Mouse (Mus musculus) embryonic facial prominence, embryonic 15.5 days (tissue): ENCODE data around the gene C1s2. TPM values are rescaled to one million over a fixed set of nuclear protein-coding genes. Genes with fewer than 3 reads are reported as not detected.
"Not testable (repeated sequence)": the region's sequence is repeated elsewhere in the genome, so short reads cannot be mapped to it uniquely, and the experiment has no call there.

ENCODE experiments used
- ATAC-seq: fragments of 200-750 bp; cut with Nextera tagmentation; 2 replicates; pipeline ENCODE4 v1.8.0; 2017; ENCODE audit warnings: low read depth, moderate TSS enrichment; ENCODE audit not compliant: insufficient number of reproducible peaks, low FRiP score, low TSS enrichment
- H3K27ac ChIP-seq: fragments of 300-500 bp; sonication (generic); replicated peaks from 2 replicates; pipeline ENCODE4 v1.5.1; 2015; ENCODE audit warnings: mild to moderate bottlenecking, inconsistent platforms
- H3K27me3 ChIP-seq: fragments of 300-500 bp; sonication (generic); 2 replicates; pipeline ENCODE4 v1.6.1; 2015; ENCODE audit warnings: inconsistent platforms
- H3K36me3 ChIP-seq: fragments of 300-500 bp; sonication (generic); 2 replicates; pipeline ENCODE4 v1.6.1; 2015; ENCODE audit warnings: mild to moderate bottlenecking, inconsistent platforms
- H3K4me1 ChIP-seq: fragments of 300-500 bp; sonication (generic); 2 replicates; pipeline ENCODE4 v1.6.1; 2015; ENCODE audit warnings: inconsistent platforms
- H3K4me2 ChIP-seq: fragments of 300-500 bp; sonication (generic); replicated peaks from 2 replicates; pipeline ENCODE4 v1.6.1; 2015; ENCODE audit warnings: mild to moderate bottlenecking, inconsistent platforms
- H3K4me3 ChIP-seq: fragments of 300-500 bp; sonication (generic); replicated peaks from 2 replicates; pipeline ENCODE4 v1.5.1; 2015; ENCODE audit warnings: mild to moderate bottlenecking, inconsistent platforms
- H3K9ac ChIP-seq: fragments of 300-500 bp; sonication (generic); 2 replicates; pipeline ENCODE4 v1.6.1; 2015; ENCODE audit warnings: inconsistent platforms
- H3K9me3 ChIP-seq: fragments of 300-500 bp; sonication (generic); replicated peaks from 2 replicates; pipeline ENCODE4 v1.6.1; 2016; ENCODE audit warnings: inconsistent platforms
- WGBS: fragments of 180-500 bp; shearing (Covaris S2); methylation state at CpG from one replicate; pipeline ENCODE4 v1.1.7; 2015; 5-methylcytosine and 5-hydroxymethylcytosine counted together
- polyA plus RNA-seq: library from polyadenylated mRNA; unstranded; fragments of >200 nt; fragmentation: Nextera tagmentation; extraction: Ambion mirVana; gene quantifications from 2 replicates; pipeline ENCODE4 v1.2.1, GENCODE M21; 2015

The C1s2 gene
- polyA plus RNA-seq, 1 experiment from 2014 or later: 0.21 TPM

- not testable (repeated sequence) for H3K27ac ChIP-seq, ATAC-seq, H3K4me2 ChIP-seq, H3K4me3 ChIP-seq, H3K9me3 ChIP-seq, H3K27me3 ChIP-seq, H3K4me1 ChIP-seq, H3K9ac ChIP-seq, H3K36me3 ChIP-seq
- WGBS: 38% methylated on average over 6 of the region's 6 CpGs
Measured at GRCm38 (mm10) chr6:124636858-124637460, 1.1 kb upstream of the C1s2 start.

GRCm38 (mm10) chr6:124630763-124631162 is 5.1 kb downstream of the C1s2 start:
- Histone ChIP-seq H3K4me1 (no peaks in the 10 kb centered on the region), H3K9ac (no peak overlapping the region), H3K4me3 (no peak overlapping the region), H3K27me3 (no peaks in the 10 kb centered on the region), H3K4me2 (no peak overlapping the region), H3K9me3 (no peaks in the 10 kb centered on the region), H3K36me3 (no peaks in the 10 kb centered on the region), H3K27ac (no peak overlapping the region)
- no peak for ATAC-seq
- 82% methylated on average over 4 of the region's 4 CpGs for WGBS

GRCm38 (mm10) chr6:124626184-124626583 is 9.7 kb downstream of the C1s2 start:
- ATAC-seq, H3K27ac ChIP-seq, H3K4me2 ChIP-seq, H3K27me3 ChIP-seq, H3K9ac ChIP-seq, H3K4me3 ChIP-seq, H3K36me3 ChIP-seq, H3K4me1 ChIP-seq, H3K9me3 ChIP-seq: not testable (repeated sequence)
- 34% methylated on average over 1 of the region's 1 CpGs for WGBS

GRCm38 (mm10) chr6:124625612-124626011 is 10.3 kb downstream of the C1s2 start:
- Histone ChIP-seq H3K4me2 (no peak overlapping the region), H3K27ac (no peak overlapping the region), H3K36me3 (no peaks in the 10 kb centered on the region), H3K9me3 (no peaks in the 10 kb centered on the region), H3K9ac (no peak overlapping the region), H3K4me1 (no peaks in the 10 kb centered on the region), H3K27me3 (no peaks in the 10 kb centered on the region), H3K4me3 (no peak overlapping the region)
- WGBS: 85% methylated on average over 13 of the region's 13 CpGs
- no peak for ATAC-seq

GRCm38 (mm10) chr6:124602031-124602430 is 33.9 kb downstream of the C1s2 start:
- Histone ChIP-seq H3K4me2 (no peak overlapping the region), H3K27me3 (no peaks in the 10 kb centered on the region), H3K9me3 (no peaks in the 10 kb centered on the region), H3K27ac (no peak overlapping the region), H3K4me3 (no peak overlapping the region), H3K4me1 (no peaks in the 10 kb centered on the region), H3K9ac (no peak overlapping the region), H3K36me3 (no peaks in the 10 kb centered on the region)
- no peak for ATAC-seq
- 94% methylated on average over 4 of the region's 4 CpGs for WGBS

GRCm38 (mm10) chr6:124593121-124593520 is 42.8 kb downstream of the C1s2 start:
- no peaks in the 10 kb centered on the region for H3K27me3 ChIP-seq

GRCm38 (mm10) chr6:124592186-124592700 is 43.6 kb downstream of the C1s2 start:
- H3K36me3 ChIP-seq: no peaks in the 10 kb centered on the region
- no peak overlapping the region for H3K4me3 ChIP-seq
- H3K4me2 ChIP-seq: no peak overlapping the region
- ATAC-seq: no peak
- no peak overlapping the region for H3K9ac ChIP-seq
- 71% methylated on average over 4 of the region's 4 CpGs for WGBS
- no peak overlapping the region for H3K27ac ChIP-seq
- H3K27me3 ChIP-seq: no peaks in the 10 kb centered on the region
- no peaks in the 10 kb centered on the region for H3K4me1 ChIP-seq
- H3K9me3 ChIP-seq: no peaks in the 10 kb centered on the region

More at GRCm38 (mm10) chr6:124593121-124593520, 42.8 kb downstream of the C1s2 start:
- Histone ChIP-seq H3K9me3 (no peaks in the 10 kb centered on the region), H3K27ac (no peak overlapping the region), H3K9ac (no peak overlapping the region), H3K4me1 (no peaks in the 10 kb centered on the region), H3K4me3 (no peak overlapping the region), H3K36me3 (no peaks in the 10 kb centered on the region), H3K4me2 (no peak overlapping the region)
- ATAC-seq: no peak
- WGBS: 68% methylated on average over 8 of the region's 8 CpGs

- H3K9ac ChIP-seq: no peak overlapping the region
- no peak for ATAC-seq
Measured at GRCm38 (mm10) chr6:124588771-124589170, 47.1 kb downstream of the C1s2 start.

GRCm38 (mm10) chr6:124586266-124586665 is 49.6 kb downstream of the C1s2 start:
- ATAC-seq: no peak
- Histone ChIP-seq H3K27ac (no peak overlapping the region), H3K4me1 (no peaks in the 10 kb centered on the region), H3K4me3 (no peak overlapping the region), H3K9me3 (no peaks in the 10 kb centered on the region), H3K9ac (no peak overlapping the region), H3K4me2 (no peak overlapping the region), H3K27me3 (no peaks in the 10 kb centered on the region), H3K36me3 (no peaks in the 10 kb centered on the region)
- 72% methylated on average over 4 of the region's 4 CpGs for WGBS

More at GRCm38 (mm10) chr6:124588771-124589170, 47.1 kb downstream of the C1s2 start:
- Histone ChIP-seq H3K9me3 (no peaks in the 10 kb centered on the region), H3K27ac (no peak overlapping the region), H3K4me2 (no peak overlapping the region), H3K4me1 (no peaks in the 10 kb centered on the region), H3K27me3 (no peaks in the 10 kb centered on the region), H3K36me3 (no peaks in the 10 kb centered on the region), H3K4me3 (no peak overlapping the region)

- no peaks in the 10 kb centered on the region for H3K27me3 ChIP-seq
- no peak overlapping the region for H3K4me3 ChIP-seq
- H3K9ac ChIP-seq: no peak overlapping the region
- no peaks in the 10 kb centered on the region for H3K4me1 ChIP-seq
- WGBS: 87% methylated on average over 3 of the region's 3 CpGs
- no peaks in the 10 kb centered on the region for H3K36me3 ChIP-seq
- ATAC-seq: no peak
- H3K4me2 ChIP-seq: no peak overlapping the region
- H3K9me3 ChIP-seq: no peaks in the 10 kb centered on the region
- H3K27ac ChIP-seq: no peak overlapping the region
Measured at GRCm38 (mm10) chr6:124585761-124586160, 50.1 kb downstream of the C1s2 start.

GRCm38 (mm10) chr6:124584935-124585334 is 51.0 kb downstream of the C1s2 start:
- no peaks in the 10 kb centered on the region for H3K9me3 ChIP-seq
- no peaks in the 10 kb centered on the region for H3K36me3 ChIP-seq
- no peak overlapping the region for H3K4me2 ChIP-seq
- no peaks in the 10 kb centered on the region for H3K27me3 ChIP-seq
- H3K27ac ChIP-seq: no peak overlapping the region
- no peak for ATAC-seq
- H3K4me1 ChIP-seq: no peaks in the 10 kb centered on the region
- no peak overlapping the region for H3K4me3 ChIP-seq
- H3K9ac ChIP-seq: no peak overlapping the region
- 82% methylated on average over 3 of the region's 3 CpGs for WGBS

GRCm38 (mm10) chr6:124582231-124582630 is 53.7 kb downstream of the C1s2 start:
- Histone ChIP-seq H3K9ac (no peak overlapping the region), H3K4me1 (no peaks in the 10 kb centered on the region), H3K27me3 (no peaks in the 10 kb centered on the region), H3K4me3 (no peak overlapping the region), H3K27ac (no peak overlapping the region), H3K36me3 (no peaks in the 10 kb centered on the region), H3K9me3 (no peaks in the 10 kb centered on the region), H3K4me2 (no peak overlapping the region)
- WGBS: 91% methylated on average over 1 of the region's 1 CpGs
- ATAC-seq: no peak
